Mouse (Mus musculus): ENCODE measurements around the gene Efna4. TPM values are rescaled to one million over a fixed set of nuclear protein-coding genes. Genes with fewer than 3 reads are reported as not detected.

Efna4 gene
- polyA plus RNA-seq (2015; fragmentation: Nextera tagmentation; extraction: Ambion mirVana) = 6.0 and 8.1 TPM in 2 replicates

- H3K9me3 ChIP-seq (replicated peaks) = no peaks in the 10 kb centered on the region
- peak within 1 kb of the TSS; percentile 65 for H3K4me3 ChIP-seq
- WGBS = 1% methylated on average over 44 of the region's 44 CpGs
- H3K27ac ChIP-seq = peak within 1 kb of the TSS; percentile 73
- H3K4me1 ChIP-seq (replicated peaks) = peaks cover 33% of the 10 kb centered on the region
- peak within 1 kb of the TSS; percentile 76 for H3K9ac ChIP-seq
- ATAC-seq (replicated peaks; ENCODE audit: insufficient number of reproducible peaks, insufficient read depth, low FRiP score, low read depth) = peak; percentile 78
- no peaks in the 10 kb centered on the region for H3K36me3 ChIP-seq
- peak within 1 kb of the TSS; percentile 85 for H3K4me2 ChIP-seq
- H3K27me3 ChIP-seq = no peaks in the 10 kb centered on the region
Observed at GRCm38 (mm10) chr3:89337721-89338578, at the start of gene Efna4. Efna4 (minus strand) TSS chr3:89338028.

DNA sequence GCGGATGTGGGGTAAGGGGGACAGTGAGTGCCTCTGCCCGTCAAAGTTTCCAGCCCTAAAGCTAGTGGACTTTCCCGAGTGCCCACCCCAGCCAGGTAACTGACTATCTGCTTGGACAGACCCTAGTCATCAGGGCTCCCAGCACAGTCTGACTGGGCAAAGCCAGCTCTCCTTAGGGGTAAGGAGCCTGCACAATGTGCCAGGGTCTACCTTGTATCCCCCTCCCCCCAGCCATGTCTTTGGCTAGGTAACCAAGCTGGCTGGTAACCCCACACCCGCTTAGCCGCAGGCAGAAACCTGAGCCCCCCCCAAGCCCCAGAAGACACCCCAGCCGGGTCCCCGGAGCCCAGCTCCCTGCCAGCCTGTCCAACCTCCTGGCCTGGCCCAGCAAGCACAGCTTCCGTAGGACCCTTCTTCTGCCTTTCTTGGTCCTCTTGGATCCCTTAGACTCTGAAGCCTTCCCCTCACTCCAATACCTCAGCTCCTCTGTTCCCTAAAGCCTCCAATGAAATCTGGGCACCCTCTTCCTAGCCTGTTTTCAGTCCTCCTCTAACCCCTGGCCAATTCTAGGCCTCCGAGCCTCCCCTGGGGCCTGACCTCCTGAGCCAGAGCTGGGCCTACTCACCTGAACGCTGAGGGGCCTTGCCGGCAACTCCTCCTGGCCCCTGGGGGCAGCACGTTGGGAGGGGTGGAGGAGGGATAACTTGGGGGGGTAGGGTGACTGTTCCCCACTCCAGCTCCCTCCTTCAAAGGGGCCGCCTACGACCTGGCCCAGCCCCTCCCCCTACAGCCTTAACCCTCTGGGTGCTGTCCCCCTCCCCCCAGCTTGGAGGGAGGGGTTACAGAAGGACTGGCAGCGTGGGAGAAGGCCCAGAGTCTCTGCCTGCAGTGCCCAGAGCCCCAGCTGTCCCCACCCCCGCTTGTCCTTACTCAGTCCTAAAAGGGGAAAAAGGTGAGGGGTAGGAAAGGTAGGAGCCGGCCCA is 48.9 kb upstream of the Efna4 start:
- no peak overlapping the region for H3K4me2 ChIP-seq
- H3K36me3 ChIP-seq = no peaks in the 10 kb centered on the region
- ATAC-seq (replicated peaks; ENCODE audit: insufficient number of reproducible peaks, insufficient read depth, low FRiP score, low read depth) = no peak
- no peak overlapping the region for H3K4me3 ChIP-seq
- H3K27me3 ChIP-seq = no peaks in the 10 kb centered on the region
- 64% methylated on average over 17 of the region's 17 CpGs for WGBS
- H3K27ac ChIP-seq = no peak overlapping the region
- H3K9ac ChIP-seq = no peak overlapping the region
- peaks cover 39% of the 10 kb centered on the region for H3K4me1 ChIP-seq (replicated peaks)
- no peaks in the 10 kb centered on the region for H3K9me3 ChIP-seq (replicated peaks)

DNA sequence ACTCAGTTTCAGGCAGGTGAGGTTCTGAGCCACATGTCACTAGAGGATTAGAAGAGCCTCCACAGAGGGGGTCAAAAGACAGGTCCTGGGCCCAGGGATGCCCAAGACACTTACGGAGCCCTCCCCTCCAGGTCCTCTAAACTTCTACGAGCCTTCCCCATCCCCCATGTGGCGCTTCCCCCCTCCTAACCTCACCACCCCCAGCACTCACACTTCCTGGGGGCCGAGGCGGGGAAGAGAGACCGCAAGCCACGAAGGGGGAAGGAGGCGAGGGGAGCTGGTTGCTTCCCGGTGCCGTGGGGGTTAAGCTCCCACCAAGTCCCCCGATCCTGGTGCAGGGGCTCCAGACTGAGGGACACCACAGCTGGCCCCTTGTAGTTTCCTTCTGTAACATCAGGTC is 47.6 kb upstream of the Efna4 start:
- Histone ChIP-seq H3K4me3 (no peak overlapping the region), H3K27ac (no peak overlapping the region), H3K9ac (no peak overlapping the region), H3K4me1 (replicated peaks) (peaks cover 26% of the 10 kb centered on the region), H3K27me3 (no peaks in the 10 kb centered on the region), H3K4me2 (no peak overlapping the region), H3K9me3 (replicated peaks) (no peaks in the 10 kb centered on the region), H3K36me3 (peaks cover 5% of the 10 kb centered on the region; the same call in 1 of the 2 replicates)
- WGBS = 50% methylated on average over 11 of the region's 11 CpGs
- ATAC-seq (replicated peaks; ENCODE audit: insufficient number of reproducible peaks, insufficient read depth, low FRiP score, low read depth) = no peak

- Histone ChIP-seq H3K9ac (no peak overlapping the region), H3K9me3 (replicated peaks) (no peaks in the 10 kb centered on the region), H3K27ac (no peak overlapping the region), H3K4me1 (replicated peaks) (peaks cover 17% of the 10 kb centered on the region), H3K36me3 (peaks cover 12% of the 10 kb centered on the region; the same call in 1 of the 2 replicates), H3K27me3 (no peaks in the 10 kb centered on the region), H3K4me3 (no peak overlapping the region), H3K4me2 (no peak overlapping the region)
- no peak for ATAC-seq (replicated peaks; ENCODE audit: insufficient number of reproducible peaks, insufficient read depth, low FRiP score, low read depth)
- 72% methylated on average over 12 of the region's 12 CpGs for WGBS
Observed at GRCm38 (mm10) chr3:89384331-89385076, 46.7 kb upstream of the Efna4 start.

DNA sequence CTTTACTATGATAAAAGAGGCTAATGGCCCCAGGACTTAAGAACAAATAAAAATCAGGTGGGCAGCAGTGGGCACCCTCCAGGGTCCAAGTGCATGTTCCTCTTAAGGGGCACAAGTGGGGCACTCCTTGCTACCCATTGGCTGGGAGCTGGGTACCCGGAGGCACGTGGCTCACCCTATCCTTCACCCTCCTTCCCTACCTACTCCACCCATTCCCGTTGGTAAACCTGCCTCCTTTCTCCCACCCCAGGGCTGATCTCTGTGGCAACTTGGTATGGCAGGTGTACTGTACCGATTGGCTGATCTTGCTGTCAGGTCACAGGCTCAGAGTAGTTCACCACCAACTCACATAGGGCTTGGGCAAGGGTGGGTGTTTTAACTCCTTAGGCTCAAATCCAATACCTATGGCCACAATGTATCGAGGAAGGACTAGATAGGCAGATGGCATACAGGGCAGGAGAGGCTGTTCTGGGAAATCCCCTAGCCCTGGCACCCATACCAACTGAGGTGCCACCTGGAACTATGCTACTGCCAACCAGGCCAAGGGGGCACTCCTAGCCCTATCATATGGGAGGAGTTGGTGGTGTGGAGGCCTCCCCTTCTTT is 45.9 kb upstream of the Efna4 start:
- H3K4me1 ChIP-seq (replicated peaks) = peaks cover 19% of the 10 kb centered on the region
- H3K27ac ChIP-seq = no peak overlapping the region
- H3K9ac ChIP-seq = no peak overlapping the region
- H3K9me3 ChIP-seq (replicated peaks) = no peaks in the 10 kb centered on the region
- H3K4me3 ChIP-seq = no peak overlapping the region
- peaks cover 16% of the 10 kb centered on the region; the same call in 1 of the 2 replicates for H3K36me3 ChIP-seq
- H3K27me3 ChIP-seq = no peaks in the 10 kb centered on the region
- H3K4me2 ChIP-seq = no peak overlapping the region
- ATAC-seq (replicated peaks; ENCODE audit: insufficient number of reproducible peaks, insufficient read depth, low FRiP score, low read depth) = no peak
- 85% methylated on average over 5 of the region's 5 CpGs for WGBS

GRCm38 (mm10) chr3:89382950-89383349 is 45.1 kb upstream of the Efna4 start:
- no peak overlapping the region for H3K4me3 ChIP-seq
- H3K9me3 ChIP-seq (replicated peaks) = no peaks in the 10 kb centered on the region
- no peak overlapping the region for H3K9ac ChIP-seq
- H3K4me2 ChIP-seq = no peak overlapping the region
- peaks cover 16% of the 10 kb centered on the region; the same call in 1 of the 2 replicates for H3K36me3 ChIP-seq
- WGBS = 80% methylated on average over 5 of the region's 5 CpGs
- H3K4me1 ChIP-seq (replicated peaks) = peaks cover 24% of the 10 kb centered on the region
- H3K27me3 ChIP-seq = no peaks in the 10 kb centered on the region
- no peak for ATAC-seq (replicated peaks; ENCODE audit: insufficient number of reproducible peaks, insufficient read depth, low FRiP score, low read depth)
- no peak overlapping the region for H3K27ac ChIP-seq

GRCm38 (mm10) chr3:89382033-89382882 is 44.4 kb upstream of the Efna4 start:
- no peak overlapping the region for H3K27ac ChIP-seq
- no peaks in the 10 kb centered on the region for H3K9me3 ChIP-seq (replicated peaks)
- H3K36me3 ChIP-seq = peaks cover 16% of the 10 kb centered on the region; the same call in 1 of the 2 replicates
- no peak overlapping the region for H3K9ac ChIP-seq
- peaks cover 25% of the 10 kb centered on the region for H3K4me1 ChIP-seq (replicated peaks)
- H3K4me2 ChIP-seq = no peak overlapping the region
- H3K27me3 ChIP-seq = no peaks in the 10 kb centered on the region
- WGBS = 85% methylated on average over 9 of the region's 9 CpGs
- H3K4me3 ChIP-seq = no peak overlapping the region
- no peak for ATAC-seq (replicated peaks; ENCODE audit: insufficient number of reproducible peaks, insufficient read depth, low FRiP score, low read depth)

- WGBS = 77% methylated on average over 11 of the region's 11 CpGs
- no peak for ATAC-seq (replicated peaks; ENCODE audit: insufficient number of reproducible peaks, insufficient read depth, low FRiP score, low read depth)
- no peak overlapping the region for H3K9ac ChIP-seq
- H3K27ac ChIP-seq = no peak overlapping the region
- peaks cover 25% of the 10 kb centered on the region for H3K4me1 ChIP-seq (replicated peaks)
- peaks cover 16% of the 10 kb centered on the region; the same call in 1 of the 2 replicates for H3K36me3 ChIP-seq
- H3K27me3 ChIP-seq = no peaks in the 10 kb centered on the region
- no peak overlapping the region for H3K4me2 ChIP-seq
- H3K4me3 ChIP-seq = no peak overlapping the region
- H3K9me3 ChIP-seq (replicated peaks) = no peaks in the 10 kb centered on the region
Observed at GRCm38 (mm10) chr3:89381233-89381632, 43.4 kb upstream of the Efna4 start.

- Histone ChIP-seq H3K9me3 (replicated peaks) (no peaks in the 10 kb centered on the region), H3K27ac (no peak overlapping the region), H3K4me2 (no peak overlapping the region), H3K9ac (no peak overlapping the region), H3K36me3 (peaks cover 16% of the 10 kb centered on the region; the same call in 1 of the 2 replicates), H3K4me3 (no peak overlapping the region), H3K27me3 (no peaks in the 10 kb centered on the region), H3K4me1 (replicated peaks) (peaks cover 25% of the 10 kb centered on the region)
- WGBS = 90% methylated on average over 18 of the region's 18 CpGs
- ATAC-seq (replicated peaks; ENCODE audit: insufficient number of reproducible peaks, insufficient read depth, low FRiP score, low read depth) = no peak
Observed at GRCm38 (mm10) chr3:89380711-89381110, 42.9 kb upstream of the Efna4 start.

GRCm38 (mm10) chr3:89380291-89380690 is 42.5 kb upstream of the Efna4 start:
- Histone ChIP-seq H3K27me3 (no peaks in the 10 kb centered on the region), H3K9ac (no peak overlapping the region), H3K4me3 (no peak overlapping the region), H3K36me3 (peaks cover 16% of the 10 kb centered on the region; the same call in 1 of the 2 replicates), H3K27ac (no peak overlapping the region), H3K4me1 (replicated peaks) (peaks cover 25% of the 10 kb centered on the region), H3K4me2 (no peak overlapping the region), H3K9me3 (replicated peaks) (no peaks in the 10 kb centered on the region)
- no peak for ATAC-seq (replicated peaks; ENCODE audit: insufficient number of reproducible peaks, insufficient read depth, low FRiP score, low read depth)
- WGBS = 91% methylated on average over 14 of the region's 14 CpGs

Data from heart, embryonic 15.5 days (tissue).